Mouse (Mus musculus): Measurements from ENCODE around the gene Smim5.
"Not testable (repeated sequence)": the region's sequence is repeated elsewhere in the genome, so short reads cannot be mapped to it uniquely, and the experiment has no call there.

The Smim5 gene

DNA sequence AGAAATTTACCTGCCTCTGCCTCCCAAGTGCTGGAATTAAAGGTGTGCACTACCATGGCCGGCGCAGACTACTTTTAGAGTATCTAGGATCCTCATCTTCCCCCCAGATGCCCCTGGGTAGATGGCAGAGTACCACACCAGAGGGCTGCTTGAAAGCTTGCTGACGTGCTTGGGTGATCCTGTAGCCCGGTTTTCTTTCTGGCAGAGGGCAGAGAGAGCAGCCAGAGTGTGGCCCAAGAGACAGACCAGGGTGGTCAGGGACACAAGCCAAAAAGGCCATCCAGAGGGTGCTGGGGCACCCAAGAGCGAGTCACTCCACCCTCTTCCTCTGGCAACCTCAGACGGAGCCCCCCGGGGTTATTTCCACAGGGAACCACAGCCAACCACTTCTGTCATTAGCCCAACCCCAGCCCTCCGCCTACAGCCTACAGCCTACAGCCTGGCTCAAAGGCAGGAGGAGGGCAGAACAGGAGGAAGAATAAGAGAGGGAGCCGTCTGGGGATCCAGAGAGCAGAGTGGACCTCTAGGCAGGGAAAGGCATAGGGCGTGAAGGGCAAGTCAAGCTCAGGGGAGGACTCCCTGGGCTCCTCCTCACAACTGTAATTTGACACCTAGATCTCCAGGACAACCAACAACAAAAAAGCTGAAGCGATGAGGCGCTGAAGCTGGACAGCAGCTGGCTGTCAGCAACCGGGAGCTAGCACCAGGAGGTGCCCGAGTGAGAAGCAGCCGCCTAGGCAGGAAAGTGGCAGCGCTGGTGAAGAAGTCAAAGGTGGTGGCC, at the start of gene Smim5:
TSS of gene Smim5 (plus strand) at position 481 of the 781 bp plus-strand sequence.
- DNase-seq: peak; percentile 83 to 91

DNA sequence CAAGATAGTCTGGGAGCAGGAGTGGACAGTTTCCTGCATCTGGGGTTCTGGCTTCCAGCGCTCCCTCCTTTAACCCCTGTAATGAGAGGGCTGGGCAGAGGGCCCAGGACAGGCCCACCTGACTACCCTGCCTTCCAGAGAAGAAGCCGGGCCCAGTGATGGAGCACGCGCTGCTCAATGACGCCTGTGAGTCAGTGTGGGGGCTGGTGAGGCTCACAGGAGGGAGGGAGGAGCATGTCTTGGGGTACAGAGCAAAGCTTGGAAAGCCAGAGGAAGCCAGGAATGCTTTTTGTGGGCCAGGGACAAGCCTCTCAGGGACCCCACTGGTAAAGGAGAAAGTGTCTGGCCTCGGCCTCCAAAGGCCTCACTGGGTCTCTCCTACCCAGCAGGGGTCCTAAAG, 45.1 kb upstream of the Smim5 start:
- no peak for DNase-seq

DNA sequence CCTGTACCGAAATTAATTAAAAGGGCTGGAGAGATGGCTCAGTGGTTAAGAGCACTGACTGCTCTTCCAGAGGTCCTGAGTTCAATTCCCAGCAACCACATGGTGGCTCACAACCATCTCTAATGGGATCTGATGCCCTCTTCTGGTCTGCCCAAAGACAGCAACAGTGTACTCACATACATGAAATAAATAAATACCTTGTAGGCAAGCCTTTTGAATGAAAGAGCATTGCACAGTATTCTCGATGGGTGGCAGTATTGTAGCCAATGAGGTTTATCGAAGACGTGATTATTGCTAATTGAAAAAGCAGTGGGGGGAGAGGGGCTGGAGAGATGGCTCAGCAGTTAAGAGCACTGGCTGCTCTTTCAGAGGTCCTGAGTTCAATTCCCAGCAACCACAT, 42.6 kb upstream of the Smim5 start:
- DNase-seq: not testable (repeated sequence)

GRCm38 (mm10) chr11:115857936-115858335, 41.8 kb upstream of the Smim5 start:
- peak in 1 of 2 experiments; percentile 49 for DNase-seq

DNA sequence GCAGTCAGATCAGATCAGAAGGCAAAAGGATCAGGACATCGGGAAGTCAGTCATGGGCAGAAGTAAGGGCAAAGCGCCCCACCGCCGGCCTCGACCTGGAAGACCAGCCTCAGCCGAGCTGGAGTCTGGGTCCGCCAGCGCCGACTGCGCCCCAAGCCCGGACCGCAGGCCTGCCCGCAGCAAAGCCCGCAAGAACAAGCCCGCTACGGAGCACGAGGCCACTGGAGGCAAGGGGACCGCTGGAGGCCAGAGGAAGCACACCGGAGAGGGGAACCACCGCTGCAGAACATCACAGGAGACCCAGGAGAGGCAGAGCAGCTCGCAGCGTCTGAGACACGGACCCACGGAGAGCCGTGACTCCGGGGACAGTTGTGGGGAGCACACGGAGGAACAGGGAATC, 41.4 kb upstream of the Smim5 start, which contains the start of gene Myo15b:
TSS of gene Myo15b (plus strand) at position 53 of the 400 bp plus-strand sequence.
- DNase-seq: no peak

DNA sequence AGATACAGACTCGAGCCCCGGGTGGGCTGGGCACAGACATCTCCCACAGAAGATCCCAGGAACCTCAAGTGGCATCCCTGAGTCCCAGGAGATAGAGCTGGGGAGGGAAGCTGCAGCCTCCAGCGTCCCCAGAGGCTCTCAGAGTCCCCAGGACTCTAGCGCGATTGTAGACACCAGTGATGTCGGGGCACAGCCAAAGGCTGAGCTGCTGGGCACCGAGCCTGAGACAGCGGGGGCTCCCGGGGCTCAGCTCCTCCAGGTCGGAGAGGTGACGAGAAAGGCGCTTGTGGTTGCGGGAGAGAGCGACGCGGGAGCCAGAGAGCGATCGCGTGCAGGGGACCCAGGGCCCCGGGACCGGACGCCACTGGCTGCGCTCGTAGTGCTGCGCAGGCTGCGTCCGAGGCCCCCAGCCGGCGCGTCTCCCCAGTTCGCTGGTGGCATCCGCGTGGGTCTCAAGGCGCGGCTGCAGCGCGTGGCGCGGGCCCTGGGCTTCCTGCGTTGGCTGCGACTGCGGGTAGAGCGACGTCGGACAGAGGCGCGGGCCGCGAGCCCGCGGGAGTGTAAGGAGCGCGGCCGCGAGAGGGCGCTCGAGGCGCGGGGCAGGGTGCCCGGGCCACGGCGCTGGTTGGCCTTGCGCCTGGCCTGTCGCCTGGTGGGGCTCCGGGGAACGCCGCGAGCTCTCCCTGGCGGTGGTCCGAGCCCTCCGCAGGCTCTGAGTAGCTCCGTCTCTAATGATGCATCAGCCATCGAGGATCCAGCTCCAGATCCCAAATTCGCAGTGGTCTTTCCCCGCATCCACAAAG, 40.4 kb upstream of the Smim5 start:
- peak; percentile 83 to 87 for DNase-seq

DNA sequence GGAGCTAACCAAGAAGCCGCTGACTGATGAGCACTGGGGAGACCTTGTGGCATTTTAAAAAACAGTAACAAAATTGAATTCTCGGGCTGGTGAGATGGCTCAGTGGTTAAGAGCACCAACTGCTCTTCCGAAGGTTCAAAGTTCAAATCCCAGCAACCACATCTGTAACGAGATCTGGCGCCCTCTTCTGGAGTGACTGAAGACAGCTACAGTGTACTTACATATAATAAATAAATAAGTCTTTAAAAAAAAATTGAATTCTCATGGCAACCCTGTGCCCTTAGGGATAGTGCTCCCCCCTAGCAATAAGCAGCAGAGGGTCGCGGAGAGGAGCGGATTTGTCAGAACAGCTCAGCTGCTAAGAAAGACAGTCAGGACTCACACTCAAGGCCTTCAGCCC, 35.9 kb upstream of the Smim5 start:
- DNase-seq: no peak

- DNase-seq: no peak
Observed at GRCm38 (mm10) chr11:115869393-115869792, 30.4 kb upstream of the Smim5 start.

GRCm38 (mm10) chr11:115872437-115872836, 27.3 kb upstream of the Smim5 start:
- DNase-seq: no peak

DNA sequence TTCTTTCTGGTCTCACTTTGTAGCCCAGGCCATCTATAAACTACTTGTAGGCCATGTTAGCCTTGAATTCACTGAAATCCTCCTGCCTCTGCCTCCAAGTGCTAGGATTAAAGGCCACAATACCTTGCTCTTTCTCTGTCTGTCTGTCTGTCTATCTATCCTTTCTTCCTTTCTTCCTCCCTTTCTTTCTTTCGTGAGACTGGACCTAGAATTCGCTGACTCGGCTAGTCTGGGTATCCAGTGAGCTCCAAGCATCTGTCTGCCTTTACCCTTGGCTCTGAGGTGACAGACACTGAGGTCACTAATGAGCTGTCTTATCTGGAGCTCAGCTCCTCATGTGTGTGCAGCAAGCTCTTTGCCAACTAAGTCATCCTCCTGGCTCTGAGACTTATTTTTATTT, 23.8 kb upstream of the Smim5 start:
- DNase-seq: no peak

GRCm38 (mm10) chr11:115876438-115876837, 23.3 kb upstream of the Smim5 start:
- no peak for DNase-seq

DNA sequence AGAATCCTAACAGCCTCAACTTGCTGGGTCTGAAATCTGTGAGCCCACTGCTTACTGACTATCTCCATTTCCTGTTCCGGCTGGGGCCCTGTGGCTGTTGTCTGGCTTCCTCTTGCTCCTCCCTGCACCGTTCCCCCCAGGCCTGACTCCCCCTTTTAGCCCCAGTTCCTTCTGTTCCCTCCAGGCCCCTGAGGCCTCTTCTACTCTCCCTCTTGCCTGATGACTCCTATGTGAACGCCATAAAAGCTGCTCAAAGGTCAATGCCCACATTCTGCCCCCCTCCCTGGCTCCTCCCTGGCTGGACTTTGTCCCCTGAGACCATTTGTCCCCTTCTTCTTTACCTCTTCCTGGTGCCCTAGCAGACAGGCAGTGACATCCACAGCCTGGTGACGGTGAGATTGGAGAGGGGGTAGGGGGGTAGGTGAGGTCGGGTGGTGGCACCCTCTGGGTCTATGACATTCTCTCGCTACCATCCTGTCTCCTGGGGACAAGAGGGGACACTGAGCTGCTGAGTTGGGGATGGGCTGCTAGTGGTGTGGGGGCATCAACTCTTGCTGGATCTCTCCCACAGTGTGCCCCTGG, 22.5 kb upstream of the Smim5 start:
- DNase-seq: peak; percentile 85 to 88

- DNase-seq: peak; percentile 46 to 60
Observed at GRCm38 (mm10) chr11:115878071-115878470, 21.7 kb upstream of the Smim5 start.

GRCm38 (mm10) chr11:115881002-115881401, 18.8 kb upstream of the Smim5 start:
- no peak for DNase-seq

DNA sequence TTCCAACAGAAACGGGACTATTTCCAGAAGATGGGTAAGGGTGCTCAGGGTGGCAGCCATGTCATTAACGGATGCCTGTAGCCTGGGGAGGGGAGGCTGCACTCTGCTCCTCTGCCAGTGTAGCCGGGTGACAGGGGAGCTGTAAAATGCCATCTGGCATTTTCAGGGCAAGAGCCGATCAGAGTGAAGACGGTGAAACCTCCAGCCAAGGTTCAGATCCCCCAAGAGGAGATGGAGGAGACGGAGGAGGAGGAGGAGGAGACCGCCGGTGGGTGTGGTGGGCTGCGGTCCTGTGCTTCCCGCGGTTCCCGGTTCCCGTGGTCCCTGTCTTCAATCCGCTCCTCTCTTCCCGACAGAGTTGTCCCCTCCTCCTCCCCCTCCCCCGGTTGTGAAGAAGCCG, 16.5 kb upstream of the Smim5 start:
- no peak for DNase-seq

GRCm38 (mm10) chr11:115884361-115884760, 15.4 kb upstream of the Smim5 start:
- DNase-seq: peak in 1 of 2 experiments; percentile 66

GRCm38 (mm10) chr11:115885281-115885680, 14.5 kb upstream of the Smim5 start:
- DNase-seq: no peak

DNA sequence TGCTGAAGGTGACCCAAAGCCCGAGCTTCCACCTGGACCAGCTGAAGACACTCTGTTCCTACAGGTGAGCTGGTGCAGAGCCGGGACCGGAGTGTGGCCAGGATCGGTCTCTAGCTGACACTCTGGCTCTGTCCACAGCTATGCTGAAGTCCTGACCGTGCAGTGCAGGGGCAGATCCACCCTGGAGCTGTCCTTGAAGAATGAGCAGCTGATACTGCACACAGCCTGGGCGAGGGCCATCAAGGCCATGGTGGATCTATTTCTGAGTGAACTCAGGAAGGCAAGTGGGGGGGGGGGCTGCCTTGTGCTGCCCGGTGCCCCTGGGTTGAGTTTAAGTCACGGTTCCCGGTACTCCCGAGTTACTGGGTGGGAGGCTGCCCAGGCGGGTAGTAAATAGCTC, 13.3 kb upstream of the Smim5 start:
- no peak for DNase-seq

GRCm38 (mm10) chr11:115888020-115888419, 11.7 kb upstream of the Smim5 start:
- no peak for DNase-seq

GRCm38 (mm10) chr11:115889159-115889558, 10.6 kb upstream of the Smim5 start:
- no peak for DNase-seq

DNA sequence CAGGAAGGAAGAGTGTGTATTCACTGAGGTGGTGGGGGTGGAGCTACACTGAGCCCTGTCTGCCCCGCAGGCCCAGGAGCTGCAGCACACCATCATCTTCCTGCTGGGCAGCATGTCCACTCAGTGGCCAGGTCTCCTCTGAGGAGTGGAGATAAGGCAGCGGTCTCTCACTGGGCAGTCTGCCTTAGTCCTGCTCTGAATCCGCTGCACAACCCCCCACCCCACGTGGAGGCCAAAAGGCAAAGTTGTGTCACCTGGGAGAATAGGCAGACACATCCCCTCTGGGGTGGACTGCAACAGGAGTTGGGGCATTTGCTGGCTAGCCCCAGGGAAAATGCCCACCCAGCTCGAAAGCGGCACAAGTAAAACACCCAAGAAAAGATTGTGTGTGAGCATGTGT, 7.6 kb upstream of the Smim5 start:
- DNase-seq: no peak

- peak in 1 of 2 experiments; percentile 46 for DNase-seq
Observed at GRCm38 (mm10) chr11:115893071-115893470, 6.7 kb upstream of the Smim5 start.

- DNase-seq: peak in 1 of 2 experiments; percentile 49
Observed at GRCm38 (mm10) chr11:115894755-115895520, 4.8 kb upstream of the Smim5 start.
